16 mouse cellular contexts compared by ENCODE assay signal in genomic region chr2:27318197-27318596, GRCm38 (mm10).
A peak's percentile ranks its signal among the peaks of the same experiment; 100 is the strongest.
DNase-seq lines count a peak whose midpoint lies in the region; ATAC-seq and TF ChIP-seq lines count a peak whose summit lies in the region.
"Had no signal": no experiment of that assay in that cellular context is flagged by ENCODE, and none has a peak within 500 bp of the region (broad histone marks: within the 10 kb centered on the region; RNA-seq: fewer than 3 reads in every experiment).

No protein-coding gene starts in this region.

- no peaks in the 10 kb centered on the region for H3K36me3 ChIP-seq in kidney, embryonic 15.5 days
- no peaks in the 10 kb centered on the region for H3K36me3 ChIP-seq in spleen, adult 2 months (ENCODE audit: control insufficient read depth, insufficient read depth, low read length)
- H3K36me3 ChIP-seq: embryonic facial prominence, embryonic 13.5 days; hindbrain, embryonic 13.5 days; liver, embryonic 13.5 days had no signal

- H3K27ac ChIP-seq in kidney, embryonic 15.5 days, result peak overlapping the region; percentile 82
- peak overlapping the region; percentile 64 for H3K27ac ChIP-seq in spleen, adult 2 months (ENCODE audit: insufficient read depth, low read length)
- H3K27ac ChIP-seq: embryonic facial prominence, embryonic 13.5 days; liver, embryonic 13.5 days had no signal

- DNase-seq in kidney, postnatal 10 days, result no peak
- DNase-seq in spleen, adult 2 months (ENCODE audit: low read depth in 1 of 2, low spot score in 2 of 2), result no peak
- no peak for DNase-seq in spleen, postnatal 14 days (ENCODE audit: low spot score in 2 of 2)
- DNase-seq in frontal cortex, postnatal 25 days (ENCODE audit: low spot score in 2 of 2), result no peak
- DNase-seq in liver, result no peak
- DNase-seq: cerebellum, adult 11 months; cerebellum, postnatal 36 days; heart, adult 18-20 months; left cerebral cortex, postnatal 4 days; liver, embryonic 13.5 days; thymus, adult 18-20 months had no signal

- ATAC-seq in kidney, embryonic 15.5 days (replicated peaks; ENCODE audit: low FRiP score), result peak; percentile 34
- 0 out of 2 replicates have a peak, but pooled peaks have one; percentile 21 for ATAC-seq in granulocyte monocyte progenitor cell, adult 5-6 weeks (replicated peaks; ENCODE audit: poor library complexity, severe bottlenecking)
- ATAC-seq: lung, postnatal 0 days had no signal

- TF ChIP-seq POLR2A in spleen, adult 2 months (IDR thresholded peaks at IDR 0.05; ENCODE audit: low read depth, low read length), result no peak

- TF ChIP-seq CTCF in spleen, adult 2 months (IDR thresholded peaks at IDR 0.05; ENCODE audit: extremely low read depth, insufficient read depth, insufficient read length, insufficient replicate concordance), result no peak

- H3K4me1 ChIP-seq in kidney, embryonic 15.5 days, result peaks cover 68% of the 10 kb centered on the region
- peaks cover 30% of the 10 kb centered on the region; the same call in 1 of the 2 replicates for H3K4me1 ChIP-seq in spleen, adult 2 months (ENCODE audit: control insufficient read depth, insufficient read depth, insufficient read length)

- no peak overlapping the region for H3K4me2 ChIP-seq in kidney, embryonic 15.5 days
- H3K4me2 ChIP-seq: embryonic facial prominence, embryonic 13.5 days; hindbrain, embryonic 13.5 days; liver, embryonic 13.5 days had no signal

- H3K9ac ChIP-seq in kidney, embryonic 15.5 days, result no peak overlapping the region
- H3K9ac ChIP-seq: embryonic facial prominence, embryonic 13.5 days; hindbrain, embryonic 13.5 days; liver, embryonic 13.5 days had no signal

- no peak overlapping the region for H3K4me3 ChIP-seq in kidney, embryonic 15.5 days (replicated peaks)
- H3K4me3 ChIP-seq in spleen, adult 2 months (ENCODE audit: extremely low read depth, insufficient read depth, insufficient read length), result no peak overlapping the region
- H3K4me3 ChIP-seq: embryonic facial prominence, embryonic 13.5 days; hindbrain, embryonic 13.5 days; liver, embryonic 13.5 days had no signal

- H3K9me3 ChIP-seq in kidney, embryonic 15.5 days (replicated peaks), result no peaks in the 10 kb centered on the region
- H3K9me3 ChIP-seq: embryonic facial prominence, embryonic 13.5 days; hindbrain, embryonic 13.5 days; liver, embryonic 13.5 days had no signal

- WGBS in kidney, embryonic 15.5 days, result 5% methylated on average over 1 of the region's 1 CpGs
- 39% methylated on average over 1 of the region's 1 CpGs for WGBS in spleen, adult 2 months

- H3K27me3 ChIP-seq in kidney, embryonic 15.5 days, result no peaks in the 10 kb centered on the region
- no peaks in the 10 kb centered on the region for H3K27me3 ChIP-seq in spleen, adult 2 months (ENCODE audit: control insufficient read depth, insufficient read depth, low read length)
- H3K27me3 ChIP-seq: embryonic facial prominence, embryonic 13.5 days; hindbrain, embryonic 13.5 days; liver, embryonic 13.5 days had no signal
